Mouse (Mus musculus) limb, embryonic 12.5 days (tissue): ENCODE data around the gene Gpatch1. TPM values are rescaled to one million over a fixed set of nuclear protein-coding genes. Genes with fewer than 3 reads are reported as not detected.
A peak's percentile ranks its signal among the peaks of the same experiment; 100 is the strongest.
"Not testable (repeated sequence)": the region's sequence is repeated elsewhere in the genome, so short reads cannot be mapped to it uniquely, and the experiment has no call there.

Experiments used
- ATAC-seq: fragments of 200-750 bp; cut with Nextera tagmentation; 2 replicates; pipeline ENCODE4 v1.8.0; 2017; ENCODE audit warnings: low read depth, moderate TSS enrichment; ENCODE audit not compliant: insufficient number of reproducible peaks, insufficient read depth, low FRiP score, low TSS enrichment
- H3K27ac ChIP-seq: fragments of 300-500 bp; sonication (generic); 2 replicates; pipeline ENCODE4 v1.5.1; 2016; ENCODE audit warnings: mild to moderate bottlenecking, moderate library complexity
- H3K27me3 ChIP-seq: fragments of 300-500 bp; sonication (generic); 2 replicates; pipeline ENCODE4 v1.6.1; 2016; ENCODE audit warnings: mild to moderate bottlenecking, moderate library complexity
- H3K36me3 ChIP-seq: fragments of 300-500 bp; sonication (generic); 2 replicates; pipeline ENCODE4 v1.6.1; 2016; ENCODE audit warnings: mild to moderate bottlenecking, moderate library complexity
- H3K4me1 ChIP-seq: fragments of 300-500 bp; sonication (generic); replicated peaks from 2 replicates; pipeline ENCODE4 v1.6.1; 2016
- H3K4me2 ChIP-seq: fragments of 300-500 bp; sonication (generic); 2 replicates; pipeline ENCODE4 v1.6.1; 2016; ENCODE audit warnings: mild to moderate bottlenecking, moderate library complexity
- H3K4me3 ChIP-seq: fragments of 300-500 bp; sonication (generic); replicated peaks from 2 replicates; pipeline ENCODE4 v1.5.1; 2016; ENCODE audit warnings: mild to moderate bottlenecking
- H3K9ac ChIP-seq: fragments of 300-500 bp; sonication (generic); replicated peaks from 2 replicates; pipeline ENCODE4 v1.6.1; 2016; ENCODE audit warnings: mild to moderate bottlenecking, moderate library complexity
- H3K9me3 ChIP-seq: fragments of 300-500 bp; sonication (generic); 2 replicates; pipeline ENCODE4 v1.6.1; 2016; ENCODE audit warnings: mild to moderate bottlenecking, moderate library complexity
- WGBS: fragments of 180-500 bp; shearing (Covaris S2); methylation state at CpG from one replicate; pipeline ENCODE4 v1.1.7; 2016; 5-methylcytosine and 5-hydroxymethylcytosine counted together
- polyA plus RNA-seq: library from polyadenylated mRNA; unstranded; fragments of >200 nt; fragmentation: Nextera tagmentation; extraction: Ambion mirVana; gene quantifications from 2 replicates; pipeline ENCODE4 v1.2.1, GENCODE M21; 2016

Gene Gpatch1
- polyA plus RNA-seq, 1 experiment from 2014 or later, result 18.7 TPM

- no peaks in the 10 kb centered on the region; the same call in 1 of the 2 replicates for H3K4me1 ChIP-seq
- peak overlapping the region; percentile 65 for H3K4me2 ChIP-seq
- no peaks in the 10 kb centered on the region for H3K27me3 ChIP-seq
- peak overlapping the region; percentile 34 for H3K4me3 ChIP-seq
- H3K27ac ChIP-seq, result no peak overlapping the region
- peak; percentile 63; the same call in 1 of the 2 replicates for ATAC-seq
- 8% methylated on average over 21 of the region's 21 CpGs for WGBS
- peak overlapping the region; percentile 47; the same call in 1 of the 2 replicates for H3K9ac ChIP-seq
- 0 out of 2 replicates have a peak, but pooled peaks cover 3% of the 10 kb centered on the region for H3K36me3 ChIP-seq
- H3K9me3 ChIP-seq, result peaks cover 6% of the 10 kb centered on the region
Observed at GRCm38 (mm10) chr7:35269443-35270024, 48.7 kb downstream of the Gpatch1 start.

- no peaks in the 10 kb centered on the region for H3K9me3 ChIP-seq
- H3K4me3 ChIP-seq, result no peak overlapping the region
- no peaks in the 10 kb centered on the region; the same call in 1 of the 2 replicates for H3K4me1 ChIP-seq
- no peak overlapping the region for H3K9ac ChIP-seq
- no peak for ATAC-seq
- no peaks in the 10 kb centered on the region for H3K27me3 ChIP-seq
- no peaks in the 10 kb centered on the region for H3K36me3 ChIP-seq
- no peak overlapping the region for H3K4me2 ChIP-seq
- no peak overlapping the region for H3K27ac ChIP-seq
- 60% methylated on average over 5 of the region's 5 CpGs for WGBS
Observed at GRCm38 (mm10) chr7:35267841-35268240, 50.4 kb downstream of the Gpatch1 start.

DNA sequence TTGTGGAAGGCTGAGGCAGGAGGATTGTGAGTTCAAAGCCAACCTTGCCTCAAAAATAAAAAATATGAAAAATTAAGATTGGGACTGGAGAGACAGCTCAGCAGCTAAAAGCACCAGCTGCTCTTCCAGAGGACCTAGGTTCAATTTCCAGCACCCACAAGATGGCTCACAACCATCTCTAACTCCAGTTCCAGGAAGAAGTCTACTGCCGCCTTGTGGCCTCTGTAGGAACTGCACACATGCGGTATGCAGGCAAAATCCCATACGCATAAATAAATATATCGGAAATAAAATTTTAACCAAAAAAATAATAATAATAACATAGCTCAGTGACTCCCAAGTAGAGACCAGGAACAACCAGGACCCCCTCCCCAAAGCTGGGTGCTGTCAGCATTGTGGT is 51.6 kb downstream of the Gpatch1 start:
- H3K27ac ChIP-seq, result no peak overlapping the region
- H3K9ac ChIP-seq, result no peak overlapping the region
- no peak for ATAC-seq
- no peaks in the 10 kb centered on the region for H3K27me3 ChIP-seq
- WGBS, result 71% methylated on average over 4 of the region's 4 CpGs
- no peaks in the 10 kb centered on the region for H3K9me3 ChIP-seq
- H3K4me2 ChIP-seq, result no peak overlapping the region
- no peaks in the 10 kb centered on the region for H3K36me3 ChIP-seq
- no peaks in the 10 kb centered on the region; the same call in 1 of the 2 replicates for H3K4me1 ChIP-seq
- H3K4me3 ChIP-seq, result no peak overlapping the region

DNA sequence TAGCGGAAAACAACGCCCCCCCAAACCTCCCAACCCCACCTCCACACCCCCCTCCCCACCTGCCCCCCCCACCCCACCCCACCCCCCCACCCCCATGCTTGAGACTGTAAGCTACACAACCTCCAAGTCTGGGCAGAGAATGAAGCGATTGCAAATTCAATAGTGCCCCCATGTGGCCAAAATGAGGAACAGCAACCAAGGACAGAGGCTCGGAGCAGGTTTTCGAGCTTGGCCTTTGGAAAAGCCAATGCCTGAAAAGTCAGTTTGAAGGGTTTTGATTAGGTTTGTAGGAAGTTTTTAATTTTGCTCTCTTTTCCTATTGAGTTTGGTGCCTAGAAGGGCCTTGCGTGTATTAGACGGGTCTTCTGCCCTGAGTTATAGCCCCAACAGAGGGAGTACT is 53.5 kb downstream of the Gpatch1 start:
- Histone ChIP-seq H3K27me3 (no peaks in the 10 kb centered on the region), H3K27ac (no peak overlapping the region), H3K4me3 (no peak overlapping the region), H3K4me2 (no peak overlapping the region), H3K4me1 (no peaks in the 10 kb centered on the region; the same call in 1 of the 2 replicates), H3K9me3 (no peaks in the 10 kb centered on the region), H3K36me3 (no peaks in the 10 kb centered on the region), H3K9ac (no peak overlapping the region)
- 13% methylated on average over 7 of the region's 7 CpGs for WGBS
- no peak for ATAC-seq

DNA sequence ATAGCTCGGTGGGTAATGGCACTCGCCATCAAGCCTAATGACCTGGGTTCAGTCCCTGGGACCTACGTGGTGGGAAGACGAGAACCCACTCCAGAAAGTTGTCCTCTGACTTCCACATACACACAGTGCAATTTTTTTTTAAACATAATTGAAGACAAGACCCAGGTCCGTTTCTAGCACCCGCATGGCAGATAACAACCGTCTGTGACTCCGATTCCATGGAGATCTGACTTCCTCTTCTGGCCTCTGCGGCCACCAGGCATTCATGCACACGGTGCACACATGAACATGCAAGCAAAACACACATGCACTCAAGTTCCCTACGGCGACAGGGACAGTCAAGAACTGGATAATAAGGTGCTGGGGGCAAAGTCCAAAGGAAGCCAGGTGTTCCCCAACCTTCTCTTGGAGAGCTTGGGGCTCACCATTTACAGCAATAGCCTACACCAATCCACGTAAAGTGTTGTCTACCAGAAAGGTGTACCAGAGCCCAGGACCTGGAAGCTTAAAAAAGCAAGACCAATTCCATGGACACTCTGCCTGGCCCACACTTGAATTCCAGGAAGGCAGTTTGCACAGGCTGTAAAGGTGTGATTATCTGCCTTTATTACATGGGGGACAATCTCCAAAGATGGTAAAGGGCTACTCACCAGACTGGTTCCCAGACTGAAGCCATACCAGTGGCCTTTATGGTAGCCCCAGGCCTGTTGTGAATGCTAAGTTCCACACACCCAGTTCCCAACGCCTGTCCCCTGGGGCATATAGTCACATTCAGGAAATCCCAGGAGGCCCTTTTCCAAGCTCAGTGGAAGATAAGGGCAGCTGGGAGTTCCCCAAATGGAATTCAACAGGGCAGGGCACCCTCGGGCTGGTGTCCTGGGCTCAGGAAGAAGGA is 54.4 kb downstream of the Gpatch1 start:
- H3K4me2 ChIP-seq, result no peak overlapping the region

GRCm38 (mm10) chr7:35259384-35259783 is 58.9 kb downstream of the Gpatch1 start:
- WGBS, result 93% methylated on average over 8 of the region's 8 CpGs
- H3K9ac ChIP-seq, result no peak overlapping the region
- no peaks in the 10 kb centered on the region for H3K9me3 ChIP-seq
- ATAC-seq, result no peak
- H3K36me3 ChIP-seq, result no peaks in the 10 kb centered on the region
- no peaks in the 10 kb centered on the region for H3K4me1 ChIP-seq
- no peak overlapping the region for H3K4me3 ChIP-seq
- H3K27me3 ChIP-seq, result no peaks in the 10 kb centered on the region
- no peak overlapping the region for H3K27ac ChIP-seq
- no peak overlapping the region for H3K4me2 ChIP-seq

More for the DNA sequence above, 54.4 kb downstream of the Gpatch1 start:
- no peak for ATAC-seq
- Histone ChIP-seq H3K36me3 (no peaks in the 10 kb centered on the region), H3K9me3 (no peaks in the 10 kb centered on the region), H3K4me3 (no peak overlapping the region), H3K9ac (no peak overlapping the region), H3K4me1 (no peaks in the 10 kb centered on the region), H3K27me3 (no peaks in the 10 kb centered on the region), H3K27ac (no peak overlapping the region)
- WGBS, result 74% methylated on average over 15 of the region's 15 CpGs

- no peaks in the 10 kb centered on the region for H3K27me3 ChIP-seq
- H3K27ac ChIP-seq, result no peak overlapping the region
- 71% methylated on average over 7 of the region's 7 CpGs for WGBS
- no peak overlapping the region for H3K4me3 ChIP-seq
- no peaks in the 10 kb centered on the region for H3K4me1 ChIP-seq
- no peaks in the 10 kb centered on the region for H3K9me3 ChIP-seq
- H3K36me3 ChIP-seq, result no peaks in the 10 kb centered on the region
- no peak for ATAC-seq
- no peak overlapping the region for H3K9ac ChIP-seq
- no peak overlapping the region for H3K4me2 ChIP-seq
Observed at GRCm38 (mm10) chr7:35258294-35258693, 59.9 kb downstream of the Gpatch1 start.

DNA sequence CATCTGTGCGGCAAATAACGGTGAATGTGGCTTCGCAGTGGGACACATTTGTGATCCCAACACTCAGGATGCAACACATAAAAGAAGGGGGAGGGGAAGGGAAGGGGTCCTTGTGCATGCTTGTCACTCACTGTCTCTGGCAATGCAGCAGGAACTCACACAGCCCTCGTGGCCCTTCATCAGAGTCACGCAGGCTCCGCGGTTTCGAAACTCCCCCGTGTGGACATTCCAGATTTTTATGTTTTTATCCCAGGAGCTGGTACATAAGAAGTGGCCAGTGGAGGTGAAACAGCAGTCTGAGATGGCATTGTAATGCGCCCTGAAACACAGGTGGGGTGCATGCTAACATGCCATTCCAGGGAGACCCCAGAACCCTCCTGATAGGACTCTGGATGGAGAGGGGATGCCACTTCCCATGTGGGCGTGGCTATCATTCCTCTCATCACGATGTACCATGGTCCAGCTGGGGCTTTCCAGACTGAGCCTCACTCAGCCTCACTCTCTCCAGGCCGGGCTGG is 66.1 kb downstream of the Gpatch1 start:
- Histone ChIP-seq H3K4me2 (peak overlapping the region; percentile 44), H3K4me1 (no peaks in the 10 kb centered on the region), H3K27me3 (no peaks in the 10 kb centered on the region), H3K4me3 (no peak overlapping the region), H3K9me3 (no peaks in the 10 kb centered on the region), H3K9ac (no peak overlapping the region), H3K36me3 (no peaks in the 10 kb centered on the region), H3K27ac (no peak overlapping the region)
- no peak; the same call in 1 of the 2 replicates for ATAC-seq
- 10% methylated on average over 13 of the region's 13 CpGs for WGBS

DNA sequence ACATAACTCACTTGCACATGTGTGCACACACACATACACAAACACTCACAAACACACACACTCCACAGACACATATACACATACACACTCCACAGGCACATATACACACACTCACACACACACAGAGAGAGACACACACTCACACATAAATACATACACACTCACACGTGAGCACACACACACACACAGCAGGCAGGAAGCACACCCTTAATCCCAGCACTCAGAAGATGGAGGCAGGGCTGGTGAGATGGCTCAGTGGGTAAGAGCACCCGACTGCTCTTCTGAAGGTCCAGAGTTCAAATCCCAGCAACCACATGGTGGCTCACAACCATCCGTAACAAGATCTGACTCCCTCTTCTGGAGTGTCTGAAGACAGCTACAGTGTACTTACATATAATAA is 80.3 kb downstream of the Gpatch1 start:
- H3K4me2 ChIP-seq, ATAC-seq, H3K27me3 ChIP-seq, H3K4me3 ChIP-seq, H3K4me1 ChIP-seq, H3K9ac ChIP-seq, H3K36me3 ChIP-seq, H3K9me3 ChIP-seq, H3K27ac ChIP-seq: not testable (repeated sequence)
- 73% methylated on average over 3 of the region's 3 CpGs for WGBS

DNA sequence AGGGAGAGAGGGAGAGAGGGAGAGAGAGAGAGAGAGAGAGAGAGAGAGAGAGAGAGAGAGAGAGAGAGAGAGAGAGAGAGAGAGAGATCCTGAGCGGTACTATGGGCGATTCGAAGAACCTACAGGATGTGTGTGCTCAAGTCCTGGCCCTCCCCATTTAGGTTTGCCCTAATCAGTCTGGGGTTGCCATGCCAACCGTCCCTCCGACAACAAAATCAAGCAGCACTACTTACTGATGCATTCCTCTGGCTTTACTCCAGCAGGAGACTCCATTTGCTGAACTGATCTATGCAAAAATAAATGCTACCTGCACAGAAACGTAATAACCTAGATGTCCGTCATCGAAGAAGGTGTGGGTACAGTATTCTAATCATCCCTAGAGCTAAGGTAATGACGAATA is 82.9 kb downstream of the Gpatch1 start:
- H3K4me3 ChIP-seq, result peak overlapping the region; percentile 52
- H3K9me3 ChIP-seq, result 0 out of 2 replicates have a peak, but pooled peaks cover 4% of the 10 kb centered on the region
- ATAC-seq, result no peak
- peak overlapping the region; percentile 60 for H3K9ac ChIP-seq
- 19% methylated on average over 9 of the region's 9 CpGs for WGBS
- H3K4me2 ChIP-seq, result peak overlapping the region; percentile 60
- peak overlapping the region; percentile 95 for H3K27ac ChIP-seq
- no peaks in the 10 kb centered on the region for H3K27me3 ChIP-seq
- no peaks in the 10 kb centered on the region for H3K4me1 ChIP-seq
- no peaks in the 10 kb centered on the region for H3K36me3 ChIP-seq
